Mouse (Mus musculus) limb, embryonic 14.5 days (tissue): ENCODE data around the gene Kctd17. TPM values are rescaled to one million over a fixed set of nuclear protein-coding genes. Genes with fewer than 3 reads are reported as not detected.

Experiments used
- ATAC-seq: fragments of 200-750 bp; cut with Nextera tagmentation; 2 replicates; pipeline ENCODE4 v1.8.0; 2017; ENCODE audit warnings: low read depth, moderate number of reproducible peaks, moderate TSS enrichment; ENCODE audit not compliant: low FRiP score
- DNase-seq: peaks from one replicate; pipeline ENCODE4 v3.0.0-alpha.2; 2015; ENCODE audit warnings: low spot score
- H3K27ac ChIP-seq: fragments of 300-500 bp; sonication (generic); replicated peaks from 2 replicates; pipeline ENCODE4 v1.5.1; 2014; ENCODE audit warnings: low read depth, mild to moderate bottlenecking, low read length, moderate library complexity, mixed read lengths
- H3K27me3 ChIP-seq: fragments of 300-500 bp; sonication (generic); 2 replicates; pipeline ENCODE4 v1.6.1; 2014; ENCODE audit warnings: low read length, mixed read lengths; ENCODE audit not compliant: control insufficient read depth, insufficient read depth
- H3K36me3 ChIP-seq: fragments of 300-500 bp; sonication (generic); 2 replicates; pipeline ENCODE4 v1.6.1; 2014; ENCODE audit warnings: mild to moderate bottlenecking, low read length, moderate library complexity, mixed read lengths; ENCODE audit not compliant: control insufficient read depth, insufficient read depth
- H3K4me1 ChIP-seq: fragments of 300-500 bp; sonication (generic); 2 replicates; pipeline ENCODE4 v1.6.1; 2014; ENCODE audit warnings: antibody characterized with exemption, low read length, mixed read lengths; ENCODE audit not compliant: control insufficient read depth, insufficient read depth
- H3K4me2 ChIP-seq: fragments of 300-500 bp; sonication (generic); replicated peaks from 2 replicates; pipeline ENCODE4 v1.6.1; 2014; ENCODE audit warnings: low read depth, mild to moderate bottlenecking, low read length, moderate library complexity; ENCODE audit not compliant: severe bottlenecking
- H3K4me3 ChIP-seq: fragments of 300-500 bp; sonication (generic); replicated peaks from 2 replicates; pipeline ENCODE4 v1.5.1; 2014; ENCODE audit warnings: low read length
- H3K9ac ChIP-seq: fragments of 300-500 bp; sonication (generic); 2 replicates; pipeline ENCODE4 v1.6.1; 2014; ENCODE audit warnings: mild to moderate bottlenecking, low read depth, low read length, moderate library complexity; ENCODE audit not compliant: severe bottlenecking
- H3K9me3 ChIP-seq: fragments of 300-500 bp; sonication (generic); 2 replicates; pipeline ENCODE4 v1.6.1; 2016; ENCODE audit warnings: low read length; ENCODE audit not compliant: control insufficient read depth
- POLR2A ChIP-seq: fragments of 200-500 bp; IDR thresholded peaks from 2 replicates; pipeline ENCODE4 v1.8.0; 2012; ENCODE audit warnings: inconsistent platforms, mild to moderate bottlenecking, moderate library complexity, borderline replicate concordance; ENCODE audit not compliant: insufficient read depth, insufficient read length; ENCODE audit errors: extremely low read depth
- WGBS: fragments of 180-500 bp; shearing (Covaris S2); extraction: QIAGEN DNeasy Blood & Tissue Kit; methylation state at CpG from one replicate; pipeline ENCODE4 v1.1.7; 2014; 5-methylcytosine and 5-hydroxymethylcytosine counted together
- polyA plus RNA-seq, 2 experiments: library from polyadenylated mRNA; depleted of rRNA in 1 of 2; stranded (reverse) in 1 of 2; unstranded in 1 of 2; fragments of >200 nt; fragmentation: Nextera tagmentation in 1 of 2; extraction: Ambion mirVana in 1 of 2; gene quantifications; 2 replicates each; pipeline versions ENCODE4 v1.2.1 to v1.2.3; 2012 to 2014

The Kctd17 gene
- polyA plus RNA-seq, 2 experiments: 47.9 to 149 TPM

DNA sequence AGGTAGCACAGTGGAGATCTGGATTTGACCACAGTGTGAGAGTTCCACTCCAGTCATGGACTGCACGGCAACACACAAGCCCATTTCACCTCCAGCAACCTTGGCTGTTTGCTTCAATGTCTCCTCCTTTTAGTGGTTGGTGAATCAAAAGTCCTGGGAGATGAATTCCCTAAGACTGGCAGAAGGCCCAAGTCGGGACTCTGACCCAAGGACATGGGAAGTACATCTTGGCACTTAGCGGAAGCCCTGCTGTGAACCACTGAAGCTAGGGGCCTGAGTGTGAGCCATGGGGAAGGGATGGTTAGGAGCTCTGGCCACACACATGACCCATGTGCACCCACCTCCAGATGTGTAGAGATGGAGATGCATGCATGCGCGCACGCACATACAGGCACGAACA is 39.2 kb downstream of the Kctd17 start:
- H3K4me3 ChIP-seq: no peak overlapping the region
- no peak for DNase-seq
- no peaks in the 10 kb centered on the region for H3K4me1 ChIP-seq
- no peak for TF ChIP-seq POLR2A
- no peaks in the 10 kb centered on the region for H3K27me3 ChIP-seq
- no peaks in the 10 kb centered on the region for H3K9me3 ChIP-seq
- 90% methylated on average over 7 of the region's 7 CpGs for WGBS
- no peak overlapping the region for H3K9ac ChIP-seq
- H3K27ac ChIP-seq: no peak overlapping the region
- no peak for ATAC-seq
- H3K36me3 ChIP-seq: no peaks in the 10 kb centered on the region
- no peak overlapping the region for H3K4me2 ChIP-seq

DNA sequence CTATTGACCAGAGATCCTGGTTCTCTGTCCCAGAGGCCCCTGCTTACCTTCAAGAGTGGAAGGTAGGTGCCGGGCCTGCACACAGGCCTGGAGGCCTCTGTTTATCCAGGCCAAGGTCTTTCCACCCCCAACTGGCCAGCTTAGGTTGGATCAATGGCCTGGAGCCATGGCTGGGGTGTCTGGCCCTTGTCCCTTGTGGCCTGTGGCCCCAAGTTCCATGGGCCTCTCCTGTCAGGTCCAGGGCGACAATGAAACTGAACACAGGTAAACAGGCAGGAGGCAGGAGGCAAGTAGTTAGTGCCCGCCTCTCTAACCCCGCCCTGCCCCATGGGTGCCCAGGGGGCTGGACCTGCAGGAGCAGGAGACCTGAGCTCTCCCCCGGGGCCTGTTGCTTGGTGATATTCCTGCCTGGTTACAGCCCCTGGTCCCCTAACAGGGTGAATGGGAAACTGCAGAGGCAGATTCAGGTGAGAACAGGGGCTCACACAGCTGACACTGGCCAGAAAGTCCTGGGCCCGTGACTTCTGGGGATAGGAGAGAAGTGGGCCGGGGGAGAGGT is 40.1 kb downstream of the Kctd17 start, which contains the start of gene Tmprss6:
Gene Tmprss6 (minus strand): TSS at position 256 of the 559 bp plus-strand sequence.
- 78% methylated on average over 7 of the region's 7 CpGs for WGBS
- Histone ChIP-seq H3K4me1 (no peaks in the 10 kb centered on the region), H3K9me3 (no peaks in the 10 kb centered on the region), H3K9ac (no peak within 1 kb of the TSS), H3K4me3 (no peak within 1 kb of the TSS), H3K4me2 (no peak within 1 kb of the TSS), H3K36me3 (no peaks in the 10 kb centered on the region), H3K27me3 (no peaks in the 10 kb centered on the region), H3K27ac (no peak within 1 kb of the TSS)
- no peak for TF ChIP-seq POLR2A
- DNase-seq (no peak), ATAC-seq (no peak)

DNA sequence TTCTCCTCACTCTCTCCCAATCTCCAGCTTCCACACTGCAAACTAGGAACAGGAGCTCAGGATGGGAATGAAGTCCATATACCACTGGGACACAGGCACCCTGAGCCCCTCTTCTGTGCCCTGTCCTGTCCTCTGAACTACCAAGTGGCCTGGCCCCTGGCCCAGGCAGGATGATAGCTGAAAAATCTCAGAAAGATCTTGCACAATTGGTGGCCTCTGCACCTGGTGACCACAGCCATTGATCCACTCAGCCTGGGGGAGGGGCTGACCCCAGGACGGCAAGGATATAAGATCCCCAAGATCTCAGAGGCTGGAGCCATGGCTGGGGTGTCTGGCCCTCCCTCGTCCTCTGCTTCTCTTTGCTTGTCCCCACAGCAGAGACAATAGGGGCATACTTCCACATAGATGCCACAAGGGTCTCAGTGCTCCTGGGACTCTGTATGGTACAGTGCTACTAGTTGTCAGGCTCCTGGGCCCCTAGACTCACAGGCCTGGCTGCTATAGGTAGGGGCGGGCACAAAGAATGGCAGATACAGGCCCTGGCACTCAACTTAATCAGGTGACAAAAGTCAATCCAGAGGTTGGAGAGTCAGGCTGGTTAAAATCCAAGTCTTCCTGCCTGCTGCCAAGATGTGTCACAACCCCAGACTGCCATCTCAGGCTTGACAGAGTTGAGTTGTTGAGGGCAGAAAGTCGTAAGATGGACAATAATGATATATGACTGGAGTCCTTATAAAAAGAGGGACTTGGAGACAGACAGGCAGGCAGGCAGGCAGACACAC is 42.3 kb downstream of the Kctd17 start:
- H3K4me3 ChIP-seq: no peak overlapping the region
- H3K4me1 ChIP-seq: no peaks in the 10 kb centered on the region
- H3K4me2 ChIP-seq: no peak overlapping the region
- no peak for TF ChIP-seq POLR2A
- DNase-seq (no peak), ATAC-seq (no peak)
- no peaks in the 10 kb centered on the region for H3K27me3 ChIP-seq
- no peak overlapping the region for H3K27ac ChIP-seq
- 65% methylated on average over 4 of the region's 4 CpGs for WGBS
- no peak overlapping the region for H3K9ac ChIP-seq
- H3K36me3 ChIP-seq: no peaks in the 10 kb centered on the region
- H3K9me3 ChIP-seq: no peaks in the 10 kb centered on the region

DNA sequence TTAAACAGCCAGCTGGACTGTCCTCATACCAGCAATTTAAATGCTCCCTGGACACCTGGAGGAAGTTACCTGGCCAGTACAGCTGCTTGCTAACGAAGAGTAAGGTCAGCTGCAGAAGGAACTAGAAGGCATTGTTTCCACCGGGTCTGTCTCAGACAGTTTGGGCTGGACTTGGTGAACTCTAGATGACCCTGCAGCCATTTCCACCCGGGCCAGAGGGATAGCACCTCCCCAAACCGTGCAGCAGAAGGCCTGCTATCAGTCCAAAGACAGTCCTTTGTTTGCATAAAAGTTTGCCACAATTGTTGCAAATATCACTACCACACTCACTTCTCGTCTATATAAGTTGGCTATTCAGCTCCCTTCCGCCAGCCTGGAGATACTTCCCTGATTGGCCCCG is 43.5 kb downstream of the Kctd17 start:
- WGBS: 45% methylated on average over 7 of the region's 7 CpGs
- no peaks in the 10 kb centered on the region for H3K27me3 ChIP-seq
- ATAC-seq (no peak), DNase-seq (no peak)
- H3K9ac ChIP-seq: no peak overlapping the region
- no peak overlapping the region for H3K27ac ChIP-seq
- H3K9me3 ChIP-seq: no peaks in the 10 kb centered on the region
- TF ChIP-seq POLR2A: no peak
- H3K36me3 ChIP-seq: no peaks in the 10 kb centered on the region
- no peak overlapping the region for H3K4me2 ChIP-seq
- no peak overlapping the region for H3K4me3 ChIP-seq
- H3K4me1 ChIP-seq: no peaks in the 10 kb centered on the region

DNA sequence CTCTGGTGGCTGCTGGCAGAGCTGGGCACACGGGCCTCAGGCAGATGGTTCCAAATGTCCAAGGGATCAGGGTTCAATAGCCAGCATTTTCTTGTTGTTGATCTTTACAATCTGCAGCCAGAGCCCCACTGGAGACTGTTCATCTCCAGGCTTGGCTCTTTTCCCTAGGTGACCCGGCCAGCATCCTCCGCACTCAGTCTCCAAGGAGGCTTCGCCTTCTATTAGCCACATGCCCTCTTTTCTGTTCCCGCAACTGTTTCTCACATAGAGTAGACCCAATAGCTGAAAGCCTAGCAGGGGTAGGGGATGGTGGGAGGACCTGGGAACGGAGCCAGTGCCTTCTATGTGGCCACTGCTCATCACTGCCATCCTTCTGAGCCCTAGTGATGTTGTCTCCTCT is 45.1 kb downstream of the Kctd17 start:
- no peak overlapping the region for H3K27ac ChIP-seq
- H3K4me1 ChIP-seq: no peaks in the 10 kb centered on the region
- no peaks in the 10 kb centered on the region for H3K9me3 ChIP-seq
- no peak overlapping the region for H3K9ac ChIP-seq
- WGBS: 82% methylated on average over 6 of the region's 6 CpGs
- H3K27me3 ChIP-seq: no peaks in the 10 kb centered on the region
- DNase-seq: no peak
- H3K4me2 ChIP-seq: no peak overlapping the region
- TF ChIP-seq POLR2A: no peak
- no peak for ATAC-seq
- no peaks in the 10 kb centered on the region for H3K36me3 ChIP-seq
- no peak overlapping the region for H3K4me3 ChIP-seq
